Comparison of ENCODE assay signal across 18 mouse cellular contexts in the genomic region with DNA sequence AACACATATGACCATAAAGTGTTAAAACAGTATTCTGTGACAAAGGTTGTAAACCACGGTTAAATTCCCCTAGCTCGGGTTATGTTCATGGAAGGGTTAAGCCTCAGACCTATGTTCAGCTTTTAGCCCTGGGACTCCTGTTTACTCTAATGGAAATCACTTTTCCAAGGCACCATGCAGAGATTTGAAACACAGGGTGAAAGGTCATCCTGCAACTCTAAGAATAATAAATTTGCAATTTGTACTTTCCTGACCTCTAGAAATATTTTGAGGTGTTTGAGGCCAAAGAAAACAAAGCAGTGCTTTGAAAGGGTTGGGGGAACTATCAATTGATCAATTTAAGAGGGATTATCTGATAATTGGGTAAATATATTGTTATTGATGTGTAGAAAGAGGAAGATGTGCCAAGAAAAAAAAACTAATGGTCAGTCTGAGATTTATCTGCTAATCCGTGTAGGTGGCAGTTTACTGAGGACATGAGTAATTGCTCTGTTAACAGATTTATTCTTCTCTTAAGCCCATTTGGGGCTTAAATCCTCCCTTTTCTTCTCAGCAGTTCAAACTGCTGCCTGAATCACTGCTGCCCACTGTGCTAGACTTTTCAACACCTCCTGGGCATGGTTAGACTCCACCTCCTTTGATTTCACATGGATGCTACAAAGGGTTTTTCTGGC.
A peak's percentile ranks its signal among the peaks of the same experiment; 100 is the strongest.
DNase-seq lines count a peak whose midpoint lies in the region; ATAC-seq and TF ChIP-seq lines count a peak whose summit lies in the region.
"Had no signal": no experiment of that assay in that cellular context is flagged by ENCODE, and none has a peak within 500 bp of the region (broad histone marks: within the 10 kb centered on the region; RNA-seq: fewer than 3 reads in every experiment).

No protein-coding gene starts in this region.

- intact Hi-C loops in gastrocnemius, adult 2 months (cut with DNase I): no loop called here

- peak; percentile 11 for DNase-seq in forebrain, embryonic 14.5 days (ENCODE audit: low spot score)
- DNase-seq in midbrain, embryonic 10.5 days (ENCODE audit: low spot score): peak; percentile 14
- no peak for DNase-seq in midbrain, postnatal 0 days (ENCODE audit: low spot score)
- peak; percentile 72 for DNase-seq in embryo, embryonic 10.5 days (ENCODE audit: low spot score)
- DNase-seq in retina, postnatal 1 day: peak; percentile 5
- no peak for DNase-seq in gastrocnemius, adult 2 months
- DNase-seq: adrenal gland, postnatal 36 days; B cell, adult 2 months; cerebellum, adult 8-10 months; heart, postnatal 4 days; kidney, adult 9 months had no signal

- H3K4me1 ChIP-seq in forebrain, embryonic 14.5 days (ENCODE audit: control insufficient read depth, insufficient read depth, low read length): no peaks in the 10 kb centered on the region
- H3K4me1 ChIP-seq in forebrain, embryonic 13.5 days: no peaks in the 10 kb centered on the region
- H3K4me1 ChIP-seq in midbrain, embryonic 10.5 days: peaks cover 11% of the 10 kb centered on the region
- no peaks in the 10 kb centered on the region for H3K4me1 ChIP-seq in midbrain, postnatal 0 days (ENCODE audit: insufficient read depth, low read length)
- H3K4me1 ChIP-seq: heart, embryonic 13.5 days; limb, embryonic 12.5 days; liver, embryonic 15.5 days had no signal

- WGBS in forebrain, embryonic 14.5 days: 2% methylated on average over 3 of the region's 3 CpGs
- WGBS in forebrain, embryonic 13.5 days: 0% methylated on average over 3 of the region's 3 CpGs
- WGBS in midbrain, embryonic 10.5 days: 10% methylated on average over 3 of the region's 3 CpGs
- WGBS in midbrain, postnatal 0 days: 7% methylated on average over 3 of the region's 3 CpGs

- H3K36me3 ChIP-seq in forebrain, embryonic 14.5 days (ENCODE audit: control insufficient read depth, insufficient read depth, low read length): no peaks in the 10 kb centered on the region
- H3K36me3 ChIP-seq in forebrain, embryonic 13.5 days (ENCODE audit: poor library complexity, severe bottlenecking): no peaks in the 10 kb centered on the region
- no peaks in the 10 kb centered on the region for H3K36me3 ChIP-seq in midbrain, embryonic 10.5 days
- no peaks in the 10 kb centered on the region for H3K36me3 ChIP-seq in midbrain, postnatal 0 days (ENCODE audit: insufficient read depth, low read length)
- H3K36me3 ChIP-seq: heart, embryonic 13.5 days; limb, embryonic 12.5 days; liver, embryonic 15.5 days had no signal

- no peak for TF ChIP-seq CTCF in midbrain, postnatal 0 days (IDR thresholded peaks at IDR 0.05)
- no peak for TF ChIP-seq CTCF in gastrocnemius, adult 2 months (IDR thresholded peaks at IDR 0.05)

- H3K4me2 ChIP-seq in forebrain, embryonic 14.5 days (ENCODE audit: low read length): no peak overlapping the region
- H3K4me2 ChIP-seq in forebrain, embryonic 13.5 days: no peak overlapping the region
- no peak overlapping the region for H3K4me2 ChIP-seq in midbrain, postnatal 0 days (ENCODE audit: low read depth, low read length, poor library complexity, severe bottlenecking)
- H3K4me2 ChIP-seq: heart, embryonic 13.5 days; limb, embryonic 12.5 days; liver, embryonic 15.5 days had no signal

- no peak overlapping the region for H3K9ac ChIP-seq in forebrain, embryonic 14.5 days (ENCODE audit: low read length)
- H3K9ac ChIP-seq in forebrain, embryonic 13.5 days: no peak overlapping the region
- H3K9ac ChIP-seq in midbrain, postnatal 0 days (replicated peaks; ENCODE audit: low read length, poor library complexity, severe bottlenecking): no peak overlapping the region
- H3K9ac ChIP-seq: heart, embryonic 13.5 days; limb, embryonic 12.5 days; liver, embryonic 15.5 days had no signal

- H3K27me3 ChIP-seq in forebrain, embryonic 14.5 days (replicated peaks; ENCODE audit: control insufficient read depth, insufficient read depth, low read length): no peaks in the 10 kb centered on the region
- no peaks in the 10 kb centered on the region for H3K27me3 ChIP-seq in forebrain, embryonic 13.5 days
- peaks cover 38% of the 10 kb centered on the region for H3K27me3 ChIP-seq in midbrain, embryonic 10.5 days (ENCODE audit: low read depth, poor library complexity, severe bottlenecking)
- H3K27me3 ChIP-seq in midbrain, postnatal 0 days (ENCODE audit: insufficient read depth, low read length): no peaks in the 10 kb centered on the region
- H3K27me3 ChIP-seq: heart, embryonic 13.5 days; limb, embryonic 12.5 days; liver, embryonic 15.5 days had no signal

- ATAC-seq in forebrain, embryonic 14.5 days: no peak
- ATAC-seq in forebrain, embryonic 13.5 days: no peak
- ATAC-seq in midbrain, postnatal 0 days (ENCODE audit: low FRiP score): no peak
- ATAC-seq: lung, postnatal 0 days had no signal

- no peak overlapping the region for H3K27ac ChIP-seq in forebrain, embryonic 14.5 days (ENCODE audit: low read depth, low read length)
- H3K27ac ChIP-seq in forebrain, embryonic 13.5 days: no peak overlapping the region
- H3K27ac ChIP-seq in midbrain, embryonic 10.5 days (replicated peaks): no peak overlapping the region
- H3K27ac ChIP-seq in midbrain, postnatal 0 days (ENCODE audit: low read depth, low read length): no peak overlapping the region
- H3K27ac ChIP-seq in gastrocnemius, adult 2 months: no peak overlapping the region
- H3K27ac ChIP-seq: heart, embryonic 13.5 days; left cerebral cortex, adult 2 months; limb, embryonic 12.5 days; liver, embryonic 15.5 days had no signal

- no peaks in the 10 kb centered on the region for H3K9me3 ChIP-seq in forebrain, embryonic 14.5 days (replicated peaks; ENCODE audit: control insufficient read depth, low read length)
- H3K9me3 ChIP-seq in forebrain, embryonic 13.5 days (replicated peaks): no peaks in the 10 kb centered on the region
- no peaks in the 10 kb centered on the region for H3K9me3 ChIP-seq in midbrain, embryonic 10.5 days (replicated peaks)
- H3K9me3 ChIP-seq in midbrain, postnatal 0 days (ENCODE audit: low read length): no peaks in the 10 kb centered on the region
- H3K9me3 ChIP-seq: heart, embryonic 13.5 days; limb, embryonic 12.5 days; liver, embryonic 15.5 days had no signal

- no peak overlapping the region for H3K4me3 ChIP-seq in forebrain, embryonic 14.5 days (ENCODE audit: low read depth, low read length)
- H3K4me3 ChIP-seq in forebrain, embryonic 13.5 days: no peak overlapping the region
- H3K4me3 ChIP-seq in midbrain, embryonic 10.5 days: no peak overlapping the region
- H3K4me3 ChIP-seq in midbrain, postnatal 0 days (ENCODE audit: low read depth, low read length): no peak overlapping the region
- H3K4me3 ChIP-seq in gastrocnemius, adult 2 months: no peak overlapping the region
- H3K4me3 ChIP-seq: erythroblast, embryonic 14.5 days; heart, embryonic 13.5 days; left cerebral cortex, adult 2 months; limb, embryonic 12.5 days; liver, embryonic 15.5 days had no signal

Comparison
In these comparisons a context has a peak if more than half of its experiments do, and no peak if none do; other contexts are left out.
1. DNase-seq: peak in forebrain, embryonic 14.5 days (single experiment), midbrain, embryonic 10.5 days (single experiment), embryo, embryonic 10.5 days (single experiment) and retina, postnatal 1 day (single experiment); none in midbrain, postnatal 0 days (single experiment) and gastrocnemius, adult 2 months (single experiment).